Mouse (Mus musculus): ENCODE measurements around the gene Gm9758. TPM values are rescaled to one million over a fixed set of nuclear protein-coding genes. Genes with fewer than 3 reads are reported as not detected.

The Gm9758 gene
- polyA plus RNA-seq, 1 experiment from 2014 or later = not detected

Other genes starting within 250 kb of the Gm9758 start
- gene Speer4e, start 23.5 kb upstream of the Gm9758 start, polyA plus RNA-seq (2014; fragmentation: Nextera tagmentation; extraction: Ambion mirVana) = not detected in 2 replicates
- gene Gm10354, start 64.0 kb upstream of the Gm9758 start, polyA plus RNA-seq (2014; fragmentation: Nextera tagmentation; extraction: Ambion mirVana) = not detected in 2 replicates
- gene Gm17019, start 118.1 kb upstream of the Gm9758 start, polyA plus RNA-seq (2014; fragmentation: Nextera tagmentation; extraction: Ambion mirVana) = not detected in 2 replicates